Mouse (Mus musculus) embryonic facial prominence, embryonic 15.5 days (tissue): ENCODE results near the gene Def8. TPM values are rescaled to one million over a fixed set of nuclear protein-coding genes. Genes with fewer than 3 reads are reported as not detected.
"Not testable (repeated sequence)": the region's sequence is repeated elsewhere in the genome, so short reads cannot be mapped to it uniquely, and the experiment has no call there.

ENCODE experiments used
- ATAC-seq: fragments of 200-750 bp; cut with Nextera tagmentation; 2 replicates; pipeline ENCODE4 v1.8.0; 2017; ENCODE audit warnings: low read depth, moderate TSS enrichment; ENCODE audit not compliant: insufficient number of reproducible peaks, low FRiP score, low TSS enrichment
- H3K27ac ChIP-seq: fragments of 300-500 bp; sonication (generic); replicated peaks from 2 replicates; pipeline ENCODE4 v1.5.1; 2015; ENCODE audit warnings: mild to moderate bottlenecking, inconsistent platforms
- H3K27me3 ChIP-seq: fragments of 300-500 bp; sonication (generic); 2 replicates; pipeline ENCODE4 v1.6.1; 2015; ENCODE audit warnings: inconsistent platforms
- H3K36me3 ChIP-seq: fragments of 300-500 bp; sonication (generic); 2 replicates; pipeline ENCODE4 v1.6.1; 2015; ENCODE audit warnings: mild to moderate bottlenecking, inconsistent platforms
- H3K4me1 ChIP-seq: fragments of 300-500 bp; sonication (generic); 2 replicates; pipeline ENCODE4 v1.6.1; 2015; ENCODE audit warnings: inconsistent platforms
- H3K4me2 ChIP-seq: fragments of 300-500 bp; sonication (generic); replicated peaks from 2 replicates; pipeline ENCODE4 v1.6.1; 2015; ENCODE audit warnings: mild to moderate bottlenecking, inconsistent platforms
- H3K4me3 ChIP-seq: fragments of 300-500 bp; sonication (generic); replicated peaks from 2 replicates; pipeline ENCODE4 v1.5.1; 2015; ENCODE audit warnings: mild to moderate bottlenecking, inconsistent platforms
- H3K9ac ChIP-seq: fragments of 300-500 bp; sonication (generic); 2 replicates; pipeline ENCODE4 v1.6.1; 2015; ENCODE audit warnings: inconsistent platforms
- H3K9me3 ChIP-seq: fragments of 300-500 bp; sonication (generic); replicated peaks from 2 replicates; pipeline ENCODE4 v1.6.1; 2016; ENCODE audit warnings: inconsistent platforms
- WGBS: fragments of 180-500 bp; shearing (Covaris S2); methylation state at CpG from one replicate; pipeline ENCODE4 v1.1.7; 2015; 5-methylcytosine and 5-hydroxymethylcytosine counted together
- polyA plus RNA-seq: library from polyadenylated mRNA; unstranded; fragments of >200 nt; fragmentation: Nextera tagmentation; extraction: Ambion mirVana; gene quantifications from 2 replicates; pipeline ENCODE4 v1.2.1, GENCODE M21; 2015

Gene Def8
- polyA plus RNA-seq, 1 experiment from 2014 or later: 40.4 TPM

- Histone ChIP-seq H3K4me1 (no peaks in the 10 kb centered on the region), H3K27ac (no peak overlapping the region), H3K27me3 (no peaks in the 10 kb centered on the region), H3K9me3 (no peaks in the 10 kb centered on the region), H3K4me3 (no peak overlapping the region), H3K36me3 (peaks cover 50% of the 10 kb centered on the region), H3K4me2 (no peak overlapping the region), H3K9ac (no peak overlapping the region)
- ATAC-seq: no peak
- WGBS: 79% methylated on average over 4 of the region's 4 CpGs
These were observed 40.3 kb downstream of the Def8 start for GRCm38 (mm10) chr8:123463651-123464050.

- Histone ChIP-seq H3K9ac (no peak overlapping the region), H3K4me2 (no peak overlapping the region), H3K36me3 (peaks cover 11% of the 10 kb centered on the region), H3K4me3 (no peak overlapping the region), H3K4me1 (no peaks in the 10 kb centered on the region), H3K9me3 (no peaks in the 10 kb centered on the region), H3K27me3 (no peaks in the 10 kb centered on the region), H3K27ac (no peak overlapping the region)
- WGBS: 76% methylated on average over 3 of the region's 3 CpGs
- no peak for ATAC-seq
These were observed 44.1 kb downstream of the Def8 start for GRCm38 (mm10) chr8:123467476-123467875.

GRCm38 (mm10) chr8:123472991-123473390 is 49.7 kb downstream of the Def8 start:
- H3K4me2 ChIP-seq, H3K9me3 ChIP-seq, H3K4me1 ChIP-seq, ATAC-seq, H3K9ac ChIP-seq, H3K4me3 ChIP-seq, H3K36me3 ChIP-seq, H3K27me3 ChIP-seq, H3K27ac ChIP-seq: not testable (repeated sequence)
- 67% methylated on average over 6 of the region's 6 CpGs for WGBS

- not testable (repeated sequence) for H3K9ac ChIP-seq, H3K9me3 ChIP-seq, H3K36me3 ChIP-seq, H3K4me3 ChIP-seq, H3K4me2 ChIP-seq, H3K27me3 ChIP-seq, ATAC-seq, H3K27ac ChIP-seq
- WGBS: 63% methylated on average over 5 of the region's 5 CpGs
- peaks cover 19% of the 10 kb centered on the region for H3K4me1 ChIP-seq
These were observed 51.2 kb downstream of the Def8 start for GRCm38 (mm10) chr8:123474549-123474948.

GRCm38 (mm10) chr8:123476911-123477736 is 53.8 kb downstream of the Def8 start:
- ATAC-seq: no peak
- WGBS: 9% methylated on average over 34 of the region's 34 CpGs
- H3K27ac ChIP-seq: peak overlapping the region; percentile 94

GRCm38 (mm10) chr8:123477737-123478258 is 54.5 kb downstream of the Def8 start, which contains the start of gene Afg3l1:
Gene Afg3l1, plus strand, starts transcription at chr8:123477903.
- ATAC-seq: peak; percentile 94
- H3K9ac ChIP-seq: peak within 1 kb of the TSS; percentile 60
- no peaks in the 10 kb centered on the region for H3K27me3 ChIP-seq
- peak within 1 kb of the TSS; percentile 93 for H3K4me3 ChIP-seq
- H3K9me3 ChIP-seq: no peaks in the 10 kb centered on the region
- 0% methylated on average over 58 of the region's 58 CpGs for WGBS
- peak within 1 kb of the TSS; percentile 74 for H3K4me2 ChIP-seq
- H3K4me1 ChIP-seq: peaks cover 19% of the 10 kb centered on the region
- H3K27ac ChIP-seq: peak within 1 kb of the TSS; percentile 94
- peaks cover 21% of the 10 kb centered on the region for H3K36me3 ChIP-seq

More at GRCm38 (mm10) chr8:123476911-123477736, 53.8 kb downstream of the Def8 start:
- Histone ChIP-seq H3K36me3 (peaks cover 14% of the 10 kb centered on the region), H3K4me2 (peak overlapping the region; percentile 74), H3K9ac (peak overlapping the region; percentile 60), H3K9me3 (no peaks in the 10 kb centered on the region), H3K27me3 (no peaks in the 10 kb centered on the region), H3K4me3 (peak overlapping the region; percentile 93), H3K4me1 (peaks cover 19% of the 10 kb centered on the region)

- Histone ChIP-seq H3K9me3 (no peaks in the 10 kb centered on the region), H3K4me1 (peaks cover 19% of the 10 kb centered on the region), H3K27ac (peak overlapping the region; percentile 94), H3K9ac (peak overlapping the region; percentile 60), H3K27me3 (no peaks in the 10 kb centered on the region), H3K36me3 (peaks cover 27% of the 10 kb centered on the region), H3K4me3 (peak overlapping the region; percentile 93), H3K4me2 (peak overlapping the region; percentile 74)
- WGBS: 32% methylated on average over 16 of the region's 16 CpGs
- no peak for ATAC-seq
These were observed 55.3 kb downstream of the Def8 start for GRCm38 (mm10) chr8:123478456-123479218.

- no peak overlapping the region for H3K9ac ChIP-seq
- no peak overlapping the region for H3K4me3 ChIP-seq
- peaks cover 11% of the 10 kb centered on the region for H3K4me1 ChIP-seq
- no peak overlapping the region for H3K4me2 ChIP-seq
- H3K27ac ChIP-seq: no peak overlapping the region
- no peaks in the 10 kb centered on the region for H3K27me3 ChIP-seq
- H3K9me3 ChIP-seq: no peaks in the 10 kb centered on the region
- no peak for ATAC-seq
- peaks cover 65% of the 10 kb centered on the region for H3K36me3 ChIP-seq
- WGBS: 89% methylated on average over 7 of the region's 7 CpGs
These were observed 59.3 kb downstream of the Def8 start for GRCm38 (mm10) chr8:123482627-123483026.

GRCm38 (mm10) chr8:123491280-123492075 is 68.2 kb downstream of the Def8 start:
- H3K4me1 ChIP-seq: no peaks in the 10 kb centered on the region
- H3K36me3 ChIP-seq: peaks cover 93% of the 10 kb centered on the region
- H3K27me3 ChIP-seq: no peaks in the 10 kb centered on the region
- no peaks in the 10 kb centered on the region for H3K9me3 ChIP-seq
- H3K4me2 ChIP-seq: no peak overlapping the region
- 90% methylated on average over 15 of the region's 15 CpGs for WGBS
- no peak overlapping the region for H3K4me3 ChIP-seq
- H3K27ac ChIP-seq: no peak overlapping the region
- no peak for ATAC-seq
- no peak overlapping the region for H3K9ac ChIP-seq

GRCm38 (mm10) chr8:123492898-123493297 is 69.6 kb downstream of the Def8 start:
- Histone ChIP-seq H3K36me3 (peaks cover 93% of the 10 kb centered on the region), H3K9me3 (no peaks in the 10 kb centered on the region), H3K27ac (no peak overlapping the region), H3K4me3 (no peak overlapping the region), H3K9ac (no peak overlapping the region), H3K27me3 (no peaks in the 10 kb centered on the region), H3K4me1 (no peaks in the 10 kb centered on the region), H3K4me2 (no peak overlapping the region)
- 96% methylated on average over 9 of the region's 9 CpGs for WGBS
- no peak for ATAC-seq
